Mouse (Mus musculus): ENCODE data around the gene Klf17. TPM values are rescaled to one million over a fixed set of nuclear protein-coding genes. Genes with fewer than 3 reads are reported as not detected.

Gene Klf17
- polyA plus RNA-seq (2017; shearing (Covaris generic)), result not detected

GRCm38 (mm10) chr4:117765416-117765815 lies at the start of gene Klf17:
Klf17 (minus strand) TSS chr4:117765648.

DNA sequence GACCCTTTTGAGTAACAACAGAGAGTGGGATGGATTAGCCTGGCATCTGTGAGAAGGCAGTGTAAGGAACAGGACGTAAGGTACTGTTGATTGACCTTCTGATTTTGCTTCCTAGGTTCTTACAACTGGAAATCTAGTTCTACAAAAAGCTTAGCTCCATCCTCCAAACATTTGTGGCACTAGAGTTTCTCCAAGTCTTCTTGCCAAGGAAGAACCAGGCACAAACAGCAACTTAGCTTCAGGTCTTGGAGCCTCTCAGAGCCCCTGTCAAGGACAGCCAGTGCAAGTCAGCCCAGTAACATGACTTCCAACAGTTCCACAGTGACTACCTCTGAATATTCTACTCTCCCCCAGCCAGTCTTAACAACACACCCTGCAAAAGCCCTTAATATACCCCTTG lies 41.3 kb downstream of the Klf17 start, which contains the start of gene Gm12845:
Gene Gm12845, plus strand, starts transcription at position 301 of the 400 bp plus-strand sequence.

Other genes with a start within 250 kb of the Klf17 start
- gene Eri3, start 215.3 kb downstream of the Klf17 start, polyA plus RNA-seq (2017; shearing (Covaris generic)), result 42.0 TPM
- gene Dmap1, start 83.4 kb downstream of the Klf17 start, polyA plus RNA-seq (2017; shearing (Covaris generic)), result 52.7 TPM
- gene Gm12845, start 41.2 kb downstream of the Klf17 start, polyA plus RNA-seq (2017; shearing (Covaris generic)), result not detected
- 0.77 TPM for gene Slc6a9, start 68.9 kb upstream of the Klf17 start, polyA plus RNA-seq (2017; shearing (Covaris generic))
- not detected for gene Ccdc24, start 106.9 kb upstream of the Klf17 start, polyA plus RNA-seq (2017; shearing (Covaris generic))
- gene B4galt2, start 117.8 kb upstream of the Klf17 start, polyA plus RNA-seq (2017; shearing (Covaris generic)), result not detected
- 142 TPM for gene Atp6v0b, start 121.7 kb upstream of the Klf17 start, polyA plus RNA-seq (2017; shearing (Covaris generic))
- 45.5 TPM for gene Dph2, start 126.4 kb upstream of the Klf17 start, polyA plus RNA-seq (2017; shearing (Covaris generic))
- gene Ipo13, start 149.4 kb upstream of the Klf17 start, polyA plus RNA-seq (2017; shearing (Covaris generic)), result 39.5 TPM
- not detected for gene Artn, start 164.1 kb upstream of the Klf17 start, polyA plus RNA-seq (2017; shearing (Covaris generic))

All from inflammation-experienced regulatory T-cells, adult 16 weeks (primary cell).